Mouse (Mus musculus) lung, adult 2 months (tissue): ENCODE measurements at regions not wholly inside any gene's neighbourhood (a gene's known extent, or its start where the extent isn't known, plus 50 kb on each side); places are given as distances from the start of the nearest gene placed in this dataset.

Experiments
- DNase-seq: peaks from one replicate; pipeline ENCODE4 v3.0.0; 2022
- H3K4me1 ChIP-seq: fragments of 200-500 bp; 2 replicates; pipeline ENCODE4 v1.6.1; 2011; ENCODE audit warnings: low read length; ENCODE audit not compliant: control insufficient read depth, insufficient read depth
- H3K4me3 ChIP-seq: fragments of 200-500 bp; replicated peaks from 2 replicates; pipeline ENCODE3; 2011; ENCODE audit warnings: low read depth, mild to moderate bottlenecking, control low read depth, low read length; ENCODE audit errors: extremely low read depth
- CTCF ChIP-seq: fragments of 200-500 bp; IDR thresholded peaks from 2 replicates; pipeline ENCODE4 v1.5.1; 2011; ENCODE audit warnings: mild to moderate bottlenecking, low read length, control low read depth; ENCODE audit not compliant: insufficient read depth
- POLR2A ChIP-seq: fragments of 200-500 bp; IDR thresholded peaks from 2 replicates; pipeline ENCODE4 v1.6.1; 2011; ENCODE audit warnings: low read depth, mild to moderate bottlenecking, control low read depth, low read length, borderline replicate concordance; ENCODE audit errors: extremely low read depth
- WGBS: fragments of 180-500 bp; shearing (Covaris S2); methylation state at CpG from one replicate; pipeline ENCODE4 v1.1.7; 2018; 5-methylcytosine and 5-hydroxymethylcytosine counted together

- TF ChIP-seq CTCF (no peak), POLR2A (no peak)
- no peak overlapping the region for H3K4me3 ChIP-seq
- H3K4me1 ChIP-seq, result no peaks in the 10 kb centered on the region
- DNase-seq, result no peak
Measured at GRCm38 (mm10) chr17:44438526-44438925, 250.1 kb downstream of the Clic5 start.

- no peak for DNase-seq
- Histone ChIP-seq H3K4me3 (no peak overlapping the region), H3K4me1 (no peaks in the 10 kb centered on the region)
- TF ChIP-seq POLR2A (no peak), CTCF (no peak)
- WGBS, result 50% methylated on average over 11 of the region's 11 CpGs
Measured at GRCm38 (mm10) chr17:44443460-44443859, 255.1 kb downstream of the Clic5 start.

GRCm38 (mm10) chr17:44445361-44445760 lies 257.0 kb downstream of the Clic5 start:
- TF ChIP-seq CTCF (no peak), POLR2A (no peak)
- Histone ChIP-seq H3K4me1 (no peaks in the 10 kb centered on the region), H3K4me3 (no peak overlapping the region)
- 66% methylated on average over 3 of the region's 3 CpGs for WGBS
- no peak for DNase-seq
